8 mouse cellular contexts compared by ENCODE assay signal in the genomic region with DNA sequence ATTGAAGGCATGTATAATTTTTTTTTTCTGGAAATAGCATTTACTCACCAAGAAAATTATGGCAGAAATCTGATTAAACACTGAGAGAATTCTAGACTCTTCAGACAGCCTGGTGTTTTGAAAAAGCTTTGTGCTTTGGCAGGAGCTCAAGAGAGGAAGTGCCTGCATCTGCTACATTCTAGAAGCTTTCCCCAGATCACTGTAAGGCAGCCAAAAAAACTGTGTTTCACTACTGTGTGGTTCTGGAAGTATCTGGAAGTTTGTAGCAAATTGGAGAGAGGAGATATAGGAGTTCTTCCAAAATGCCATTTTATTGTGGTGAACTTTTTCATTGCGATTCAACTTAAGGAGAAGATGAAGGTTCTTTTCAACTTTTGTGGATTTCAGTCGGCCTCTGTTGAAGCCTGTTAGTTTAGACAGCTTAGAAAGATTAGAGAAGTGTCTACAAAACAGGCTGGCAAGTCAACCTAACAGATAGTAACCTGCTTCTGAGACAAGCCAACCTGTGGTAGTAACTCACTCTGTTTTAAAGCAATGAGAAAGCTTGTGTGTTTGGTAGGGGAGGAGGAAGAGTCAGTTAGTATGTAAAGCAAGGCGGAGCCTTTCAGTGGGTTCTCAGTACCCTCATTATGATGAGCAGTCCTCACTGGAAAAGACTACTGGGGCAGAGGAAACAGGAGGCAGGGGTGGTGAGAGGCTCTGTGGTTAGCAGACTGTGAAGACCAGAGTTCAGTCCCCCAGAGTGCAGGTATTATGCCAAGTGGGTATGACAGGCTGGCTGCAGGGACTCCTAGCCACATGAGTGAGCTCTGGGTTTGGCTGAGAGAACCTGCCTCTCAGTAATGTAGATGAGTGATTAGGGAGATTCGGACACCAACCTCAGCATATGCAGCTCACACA. TPM values are rescaled to one million over a fixed set of nuclear protein-coding genes. Genes with fewer than 3 reads are reported as not detected.
DNase-seq lines count a peak whose midpoint lies in the region; ATAC-seq and TF ChIP-seq lines count a peak whose summit lies in the region.

No protein-coding gene starts in this region.

- no peak overlapping the region for H3K4me2 ChIP-seq in heart, embryonic 15.5 days
- no peak overlapping the region for H3K4me2 ChIP-seq in lung, embryonic 15.5 days

- ATAC-seq in heart, embryonic 15.5 days (replicated peaks; ENCODE audit: insufficient number of reproducible peaks, insufficient read depth, low FRiP score, low read depth): no peak
- peak; percentile 39; the same call in 1 of the 2 replicates for ATAC-seq in lung, embryonic 15.5 days (ENCODE audit: borderline replicate concordance, extremely low read depth, low FRiP score, low TSS enrichment)

- peak overlapping the region; percentile 42 for H3K9ac ChIP-seq in MEL (ENCODE audit: control insufficient read depth, low read depth, low read length, poor library complexity, severe bottlenecking)
- H3K9ac ChIP-seq in heart, embryonic 15.5 days: no peak overlapping the region
- no peak overlapping the region for H3K9ac ChIP-seq in lung, embryonic 15.5 days

- TF ChIP-seq RAD21 in MEL (IDR thresholded peaks at IDR 0.05; ENCODE audit: low read depth, low read length): no peak

- peaks cover 7% of the 10 kb centered on the region for H3K79me2 ChIP-seq in MEL (ENCODE audit: control insufficient read depth, insufficient read depth, low read length, poor library complexity)

- WGBS in heart, embryonic 15.5 days: 53% methylated on average over 4 of the region's 4 CpGs
- 70% methylated on average over 4 of the region's 4 CpGs for WGBS in lung, embryonic 15.5 days

- H3K9me3 ChIP-seq in MEL (replicated peaks; ENCODE audit: insufficient read depth, low read length): no peaks in the 10 kb centered on the region
- H3K9me3 ChIP-seq in heart, embryonic 15.5 days (replicated peaks): no peaks in the 10 kb centered on the region
- H3K9me3 ChIP-seq in lung, embryonic 15.5 days: no peaks in the 10 kb centered on the region

- peaks cover 21 to 24% of the 10 kb centered on the region in 2 experiments for H3K36me3 ChIP-seq in MEL (ENCODE audit: control insufficient read depth in 1 of 2, insufficient read depth in 2 of 2, low read length in 2 of 2)
- peaks cover 17% of the 10 kb centered on the region for H3K36me3 ChIP-seq in heart, embryonic 15.5 days
- H3K36me3 ChIP-seq in lung, embryonic 15.5 days: peaks cover 15% of the 10 kb centered on the region

- TF ChIP-seq POLR2A in MEL (IDR thresholded peaks at IDR 0.05; ENCODE audit: control insufficient read depth in 1 of 2, insufficient read depth in 1 of 2, low read depth in 1 of 2, low read length in 2 of 2, poor library complexity in 1 of 2): no peak
- no peak for TF ChIP-seq POLR2A in cortical plate, adult 2 months (IDR thresholded peaks at IDR 0.05; ENCODE audit: extremely low read depth, insufficient read depth, low read length)

- H3K4me3 ChIP-seq in MEL (ENCODE audit: control insufficient read depth in 1 of 2, insufficient read depth in 1 of 2, low read depth in 2 of 2, low read length in 2 of 2): peak overlapping the region; percentile 22 to 31; a peak in 3 of 4 replicates
- no peak overlapping the region for H3K4me3 ChIP-seq in cortical plate, adult 2 months (ENCODE audit: insufficient read depth, low read length)
- H3K4me3 ChIP-seq in heart, embryonic 15.5 days: no peak overlapping the region
- H3K4me3 ChIP-seq in lung, embryonic 15.5 days: no peak overlapping the region

- DNase-seq in adrenal gland, adult 2 months: peak; percentile 56
- DNase-seq in adrenal gland, postnatal 25 days: no peak
- DNase-seq in MEL (ENCODE audit: low read depth, low spot score): peak; percentile 81
- DNase-seq in layer of hippocampus, adult 18-20 months (ENCODE audit: low spot score in 2 of 2): peak; percentile 68 to 88
- DNase-seq in testis, postnatal 14 days (ENCODE audit: low spot score): peak; percentile 75

- no peaks in the 10 kb centered on the region for H3K27me3 ChIP-seq in MEL (ENCODE audit: control insufficient read depth in 1 of 2, insufficient read depth in 2 of 2, low read length in 2 of 2)
- no peaks in the 10 kb centered on the region for H3K27me3 ChIP-seq in heart, embryonic 15.5 days
- no peaks in the 10 kb centered on the region for H3K27me3 ChIP-seq in lung, embryonic 15.5 days

- peak overlapping the region; percentile 83 for H3K27ac ChIP-seq in MEL (ENCODE audit: control insufficient read depth, low read depth, low read length)
- H3K27ac ChIP-seq in cortical plate, adult 2 months (ENCODE audit: insufficient read depth, low read length): peak overlapping the region; percentile 75; the same call in 1 of the 2 replicates
- peak overlapping the region; percentile 70 for H3K27ac ChIP-seq in heart, embryonic 15.5 days
- H3K27ac ChIP-seq in lung, embryonic 15.5 days: peak overlapping the region; percentile 34

- TF ChIP-seq CTCF in MEL (IDR thresholded peaks at IDR 0.05 in 2 of 3, conservative IDR thresholded peaks at IDR 0.05 in 1 of 3; ENCODE audit: control insufficient read depth in 1 of 3, insufficient read depth in 1 of 3, low read depth in 2 of 3, low read length in 3 of 3, poor library complexity in 1 of 3, severe bottlenecking in 1 of 3): no peak
- no peak for TF ChIP-seq CTCF in cortical plate, adult 2 months (IDR thresholded peaks at IDR 0.05; ENCODE audit: extremely low read depth, insufficient read depth, low read length)

- peaks cover 14 to 28% of the 10 kb centered on the region in 2 experiments for H3K4me1 ChIP-seq in MEL (ENCODE audit: control insufficient read depth in 1 of 2, insufficient read depth in 2 of 2, low read length in 2 of 2)
- H3K4me1 ChIP-seq in cortical plate, adult 2 months (ENCODE audit: control insufficient read depth, insufficient read depth, low read length): peaks cover 10% of the 10 kb centered on the region
- peaks cover 32% of the 10 kb centered on the region for H3K4me1 ChIP-seq in heart, embryonic 15.5 days (replicated peaks)
- H3K4me1 ChIP-seq in lung, embryonic 15.5 days: peaks cover 21% of the 10 kb centered on the region

- peak; percentile 49 to 50; a peak in 3 of 4 replicates for TF ChIP-seq EP300 in MEL (IDR thresholded peaks at IDR 0.05; ENCODE audit: low read depth in 1 of 2, low read length in 2 of 2)

TF ChIP-seq in MEL, 35 proteins besides CTCF, POLR2A, EP300 and RAD21 (continues in another document):
- TF ChIP-seq MEF2A (IDR thresholded peaks at IDR 0.05; ENCODE audit: extremely low read depth, insufficient replicate concordance, low read depth, low read length, poor library complexity, severe bottlenecking): no peak
- TF ChIP-seq ZKSCAN1 (IDR thresholded peaks at IDR 0.05; ENCODE audit: low read depth, low read length): no peak
- TF ChIP-seq CHD2 (IDR thresholded peaks at IDR 0.05; ENCODE audit: low read length): no peak
- TF ChIP-seq MYB (IDR thresholded peaks at IDR 0.05; ENCODE audit: low read depth, low read length): no peak
- TF ChIP-seq NELFE (IDR thresholded peaks at IDR 0.05; ENCODE audit: low read depth, low read length): no peak
- TF ChIP-seq ELF1 (IDR thresholded peaks at IDR 0.05; ENCODE audit: low read depth, low read length): no peak
- TF ChIP-seq TCF12 (IDR thresholded peaks at IDR 0.05; ENCODE audit: low read depth, low read length): peak; percentile 23; the same call in 1 of the 2 replicates
- TF ChIP-seq ZC3H11A (IDR thresholded peaks at IDR 0.05; ENCODE audit: low read depth, low read length): no peak
- peak; percentile 41; the same call in 1 of the 2 replicates for TF ChIP-seq RCOR1 (IDR thresholded peaks at IDR 0.05; ENCODE audit: low read depth, low read length)
- TF ChIP-seq ZNF384 (IDR thresholded peaks at IDR 0.05; ENCODE audit: low read depth, low read length): peak; percentile 57
- no peak for TF ChIP-seq POLR2AphosphoS2 (IDR thresholded peaks at IDR 0.05; ENCODE audit: low read length)
- TF ChIP-seq NRF1 (IDR thresholded peaks at IDR 0.05; ENCODE audit: insufficient read depth, low read depth, low read length, poor library complexity, severe bottlenecking): no peak
- no peak for TF ChIP-seq MAX (IDR thresholded peaks at IDR 0.05; ENCODE audit: low read length)
- no peak for TF ChIP-seq E2F4 (IDR thresholded peaks at IDR 0.05; ENCODE audit: borderline replicate concordance, low read depth, low read length)
- TF ChIP-seq GATA1 (IDR thresholded peaks at IDR 0.05; ENCODE audit: low read depth, low read length): no peak
- TF ChIP-seq UBTF (IDR thresholded peaks at IDR 0.05; ENCODE audit: borderline replicate concordance, insufficient read depth, low read depth, low read length): no peak
- TF ChIP-seq JUND (IDR thresholded peaks at IDR 0.05; ENCODE audit: low read depth, low read length): no peak
- no peak for TF ChIP-seq USF1 (IDR thresholded peaks at IDR 0.05; ENCODE audit: low read depth, low read length)
- no peak for TF ChIP-seq MYC (IDR thresholded peaks at IDR 0.05; ENCODE audit: low read depth, low read length)
- no peak for TF ChIP-seq GABPA (IDR thresholded peaks at IDR 0.05; ENCODE audit: low read depth, low read length)
- no peak for TF ChIP-seq MAZ (IDR thresholded peaks at IDR 0.05; ENCODE audit: low read depth, low read length)
- TF ChIP-seq TBP (IDR thresholded peaks at IDR 0.05; ENCODE audit: low read depth, low read length): no peak
- TF ChIP-seq ZMIZ1 (IDR thresholded peaks at IDR 0.05; ENCODE audit: low read depth, low read length): no peak
- no peak for TF ChIP-seq USF2 (IDR thresholded peaks at IDR 0.05; ENCODE audit: borderline replicate concordance in 1 of 2, insufficient read depth in 1 of 2, low read depth in 1 of 2, low read length in 2 of 2)
- peak; percentile 63; the same call in 1 of the 2 replicates for TF ChIP-seq ETS1 (IDR thresholded peaks at IDR 0.05; ENCODE audit: low read depth, low read length)
- TF ChIP-seq MAFK (IDR thresholded peaks at IDR 0.05; ENCODE audit: borderline replicate concordance, low read depth, low read length): no peak
- peak; percentile 54; the same call in 1 of the 2 replicates for TF ChIP-seq MXI1 (IDR thresholded peaks at IDR 0.05; ENCODE audit: low read depth, low read length)

RNA-seq across cellular contexts. Expression of a gene that starts 12.1 kb away (rescaled TPM):
- total RNA-seq in adrenal gland, adult 2 months (2021): 10 to 100 TPM; 44.4 to 79.9 TPM
- polyA plus RNA-seq in adrenal gland, adult 2 months (2012; rRNA removed): 4.7 and 7.6 TPM in 2 replicates
- total RNA-seq in adrenal gland, postnatal 25 days (2021): 30.3 and 53.3 TPM in 2 replicates
- 18.9 and 50.4 TPM in 2 replicates for total RNA-seq in MEL (2012; rRNA removed)
- polyA plus RNA-seq in MEL (2012; ENCODE audit: insufficient read depth in 1 of 2, insufficient read length in 2 of 2, low read depth in 1 of 2, low replicate concordance in 2 of 2, missing spikeins in 1 of 2): 10 to 100 TPM in 1 of 2 experiments, not detected in 1; 50.2 TPM
- polyA plus RNA-seq in cortical plate, adult 2 months (2012; rRNA removed): 27.9 and 31.3 TPM in 2 replicates
- polyA plus RNA-seq in heart, embryonic 15.5 days (2015; fragmentation: Nextera tagmentation; extraction: Ambion mirVana): 51.2 and 54.3 TPM in 2 replicates
- total RNA-seq in layer of hippocampus, adult 18-20 months (2021): 10 to 100 TPM; 58.3 to 63.9 TPM
- polyA plus RNA-seq in lung, embryonic 15.5 days (2015; fragmentation: Nextera tagmentation; extraction: Ambion mirVana): 71.3 and 72.0 TPM in 2 replicates

Comparison
In these comparisons a context has a peak if more than half of its experiments do, and no peak if none do; other contexts are left out.
1. H3K4me3 ChIP-seq: peak in MEL (2 of 2); none in cortical plate, adult 2 months (single experiment), heart, embryonic 15.5 days (single experiment) and lung, embryonic 15.5 days (single experiment).
2. Peak in every context shown above with its lines, with median percentiles within 50 percentile points of each other: H3K27ac ChIP-seq.